Mouse (Mus musculus) hindbrain, embryonic 11.5 days (tissue): ENCODE measurements around the gene Nudt5. TPM values are rescaled to one million over a fixed set of nuclear protein-coding genes. Genes with fewer than 3 reads are reported as not detected.

Experiments
- ATAC-seq: fragments of 200-750 bp; cut with Nextera tagmentation; 2 replicates; pipeline ENCODE4 v1.8.0; 2017; ENCODE audit warnings: mild to moderate bottlenecking, moderate TSS enrichment, moderate library complexity; ENCODE audit not compliant: low FRiP score
- DNase-seq: peaks from one replicate; pipeline ENCODE4 v3.0.0-alpha.2; 2015; ENCODE audit warnings: low spot score
- H3K27ac ChIP-seq: fragments of 300-500 bp; sonication (generic); 2 replicates; pipeline ENCODE4 v1.5.1; 2014; ENCODE audit warnings: mild to moderate bottlenecking, low read depth, low read length
- H3K27me3 ChIP-seq: fragments of 300-500 bp; sonication (generic); 2 replicates; pipeline ENCODE4 v1.6.1; 2014; ENCODE audit warnings: mild to moderate bottlenecking, low read length, moderate library complexity, mixed read lengths; ENCODE audit not compliant: control insufficient read depth, insufficient read depth
- H3K36me3 ChIP-seq: fragments of 300-500 bp; sonication (generic); 2 replicates; pipeline ENCODE4 v1.6.1; 2014; ENCODE audit warnings: mild to moderate bottlenecking, low read length, moderate library complexity, mixed read lengths; ENCODE audit not compliant: control insufficient read depth, insufficient read depth
- H3K4me1 ChIP-seq: fragments of 300-500 bp; sonication (generic); replicated peaks from 2 replicates; pipeline ENCODE4 v1.6.1; 2014; ENCODE audit warnings: low read length, mixed read lengths; ENCODE audit not compliant: control insufficient read depth, insufficient read depth
- H3K4me2 ChIP-seq: fragments of 300-500 bp; sonication (generic); replicated peaks from 2 replicates; pipeline ENCODE4 v1.6.1; 2014; ENCODE audit warnings: mild to moderate bottlenecking, low read depth, low read length
- H3K4me3 ChIP-seq: fragments of 300-500 bp; sonication (generic); 2 replicates; pipeline ENCODE4 v1.5.1; 2014; ENCODE audit warnings: low read depth, low read length
- H3K9ac ChIP-seq: fragments of 300-500 bp; sonication (generic); 2 replicates; pipeline ENCODE4 v1.6.1; 2014; ENCODE audit warnings: low read depth, low read length
- H3K9me3 ChIP-seq: fragments of 300-500 bp; sonication (generic); 2 replicates; pipeline ENCODE4 v1.6.1; 2016; ENCODE audit warnings: low read length; ENCODE audit not compliant: control insufficient read depth
- WGBS: fragments of 180-500 bp; shearing (Covaris S2); extraction: QIAGEN DNeasy Blood & Tissue Kit; methylation state at CpG from one replicate; pipeline ENCODE4 v1.1.7; 2014; 5-methylcytosine and 5-hydroxymethylcytosine counted together
- polyA plus RNA-seq: library from polyadenylated mRNA; unstranded; fragments of >200 nt; fragmentation: Nextera tagmentation; extraction: Ambion mirVana; gene quantifications from 2 replicates; pipeline ENCODE4 v1.2.1, GENCODE M21; 2014

Nudt5 gene
- polyA plus RNA-seq, 1 experiment from 2014 or later: 92.1 TPM

GRCm38 (mm10) chr2:5810036-5810718, 34.6 kb upstream of the Nudt5 start:
- no peak for DNase-seq
- ATAC-seq: no peak
- Histone ChIP-seq H3K27me3 (no peaks in the 10 kb centered on the region), H3K4me1 (no peaks in the 10 kb centered on the region), H3K4me3 (no peak overlapping the region), H3K27ac (no peak overlapping the region), H3K9ac (no peak overlapping the region), H3K36me3 (no peaks in the 10 kb centered on the region), H3K9me3 (no peaks in the 10 kb centered on the region), H3K4me2 (no peak overlapping the region)
- 91% methylated on average over 5 of the region's 5 CpGs for WGBS

GRCm38 (mm10) chr2:5811235-5811782, 33.5 kb upstream of the Nudt5 start:
- no peak overlapping the region for H3K4me3 ChIP-seq
- no peaks in the 10 kb centered on the region for H3K36me3 ChIP-seq
- no peaks in the 10 kb centered on the region for H3K27me3 ChIP-seq
- H3K27ac ChIP-seq: no peak overlapping the region
- H3K4me1 ChIP-seq: no peaks in the 10 kb centered on the region
- WGBS: 94% methylated on average over 5 of the region's 5 CpGs
- DNase-seq (no peak), ATAC-seq (no peak)
- H3K4me2 ChIP-seq: no peak overlapping the region
- no peak overlapping the region for H3K9ac ChIP-seq
- no peaks in the 10 kb centered on the region for H3K9me3 ChIP-seq

GRCm38 (mm10) chr2:5821264-5821663, 23.6 kb upstream of the Nudt5 start:
- WGBS: 92% methylated on average over 10 of the region's 10 CpGs
- Histone ChIP-seq H3K9me3 (no peaks in the 10 kb centered on the region), H3K36me3 (0 out of 2 replicates have a peak, but pooled peaks cover 2% of the 10 kb centered on the region), H3K4me1 (no peaks in the 10 kb centered on the region), H3K4me2 (no peak overlapping the region), H3K27me3 (no peaks in the 10 kb centered on the region), H3K4me3 (no peak overlapping the region), H3K9ac (no peak overlapping the region), H3K27ac (no peak overlapping the region)
- ATAC-seq (no peak), DNase-seq (no peak)

- Histone ChIP-seq H3K4me3 (no peak overlapping the region), H3K4me2 (no peak overlapping the region), H3K27ac (no peak overlapping the region), H3K4me1 (no peaks in the 10 kb centered on the region), H3K9ac (no peak overlapping the region), H3K9me3 (no peaks in the 10 kb centered on the region), H3K36me3 (peaks cover 8% of the 10 kb centered on the region; the same call in 1 of the 2 replicates), H3K27me3 (no peaks in the 10 kb centered on the region)
- ATAC-seq (no peak), DNase-seq (no peak)
- WGBS: 98% methylated on average over 6 of the region's 6 CpGs
These were observed 22.4 kb upstream of the Nudt5 start for GRCm38 (mm10) chr2:5822449-5822848.

GRCm38 (mm10) chr2:5824213-5824612, 20.6 kb upstream of the Nudt5 start:
- WGBS: 38% methylated on average over 1 of the region's 1 CpGs
- DNase-seq: peak; percentile 10
- Histone ChIP-seq H3K4me3 (no peak overlapping the region), H3K9me3 (no peaks in the 10 kb centered on the region), H3K4me2 (no peak overlapping the region), H3K4me1 (no peaks in the 10 kb centered on the region), H3K27me3 (no peaks in the 10 kb centered on the region), H3K36me3 (peaks cover 8% of the 10 kb centered on the region; the same call in 1 of the 2 replicates), H3K9ac (no peak overlapping the region), H3K27ac (no peak overlapping the region)
- ATAC-seq: no peak

GRCm38 (mm10) chr2:5824685-5825084, 20.1 kb upstream of the Nudt5 start:
- no peaks in the 10 kb centered on the region for H3K27me3 ChIP-seq
- DNase-seq (no peak), ATAC-seq (no peak)
- no peaks in the 10 kb centered on the region for H3K9me3 ChIP-seq
- no peak overlapping the region for H3K4me3 ChIP-seq
- H3K4me2 ChIP-seq: no peak overlapping the region
- H3K27ac ChIP-seq: no peak overlapping the region
- WGBS: 93% methylated on average over 5 of the region's 5 CpGs
- H3K36me3 ChIP-seq: peaks cover 8% of the 10 kb centered on the region; the same call in 1 of the 2 replicates
- no peaks in the 10 kb centered on the region for H3K4me1 ChIP-seq
- no peak overlapping the region for H3K9ac ChIP-seq

GRCm38 (mm10) chr2:5825265-5825913, 19.4 kb upstream of the Nudt5 start:
- ATAC-seq: no peak
- Histone ChIP-seq H3K27ac (no peak overlapping the region), H3K4me1 (no peaks in the 10 kb centered on the region), H3K36me3 (peaks cover 6% of the 10 kb centered on the region; the same call in 1 of the 2 replicates), H3K9me3 (no peaks in the 10 kb centered on the region), H3K4me2 (no peak overlapping the region), H3K4me3 (no peak overlapping the region), H3K27me3 (no peaks in the 10 kb centered on the region), H3K9ac (no peak overlapping the region)
- DNase-seq: no peak
- 94% methylated on average over 5 of the region's 5 CpGs for whole genome bisulfite sequencing

- 96% methylated on average over 11 of the region's 11 CpGs for WGBS
- no peaks in the 10 kb centered on the region for H3K4me1 ChIP-seq
These were observed 4.0 kb upstream of the Nudt5 start for GRCm38 (mm10) chr2:5840815-5841214.

More at GRCm38 (mm10) chr2:5840815-5841214, 4.0 kb upstream of the Nudt5 start:
- DNase-seq: no peak
- Histone ChIP-seq H3K9me3 (no peaks in the 10 kb centered on the region), H3K36me3 (peaks cover 14% of the 10 kb centered on the region), H3K4me3 (no peak overlapping the region), H3K9ac (no peak overlapping the region), H3K27ac (no peak overlapping the region), H3K4me2 (no peak overlapping the region), H3K27me3 (no peaks in the 10 kb centered on the region)
- ATAC-seq: no peak
